Mouse (Mus musculus) cerebellum, adult 11 months (tissue): ENCODE data around the gene Nr2c2ap.

Source experiments
- DNase-seq: peaks from one replicate; pipeline ENCODE4 v3.0.0; 2022

Nr2c2ap gene

DNA sequence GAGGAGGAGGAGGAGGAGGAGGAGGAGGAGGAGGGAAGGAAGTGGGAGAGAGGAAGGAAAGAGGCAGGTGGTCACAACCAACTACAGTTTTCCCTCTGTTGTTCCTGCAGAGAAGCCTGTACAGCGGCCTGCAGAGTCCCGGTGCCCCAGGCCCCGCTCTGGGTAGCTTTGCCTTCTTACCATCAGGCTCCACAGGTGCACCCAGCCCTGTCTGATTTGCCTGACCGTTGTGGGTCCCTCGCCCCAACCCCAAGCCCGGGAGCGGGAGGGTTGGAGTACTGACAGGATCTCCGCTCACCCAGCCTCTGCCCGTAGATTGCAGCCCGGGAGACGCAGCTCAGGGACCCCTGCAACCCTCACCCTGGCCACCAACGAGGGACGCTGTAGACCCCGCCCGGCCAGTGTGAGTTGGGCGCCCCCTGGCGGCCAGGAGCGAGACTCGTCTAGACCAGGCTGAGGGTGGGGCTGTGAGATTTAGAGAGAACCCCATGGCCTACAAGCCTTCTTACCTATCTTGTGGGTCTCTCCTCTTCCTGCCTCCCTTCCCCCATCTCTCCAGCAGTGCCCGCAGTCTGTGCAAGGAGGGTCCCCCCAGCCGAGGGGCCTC is 35.5 kb downstream of the Nr2c2ap start:
- DNase-seq, result peak; percentile 53

- no peak for DNase-seq
These were observed 39.0 kb downstream of the Nr2c2ap start for GRCm38 (mm10) chr8:70170116-70170515.

DNA sequence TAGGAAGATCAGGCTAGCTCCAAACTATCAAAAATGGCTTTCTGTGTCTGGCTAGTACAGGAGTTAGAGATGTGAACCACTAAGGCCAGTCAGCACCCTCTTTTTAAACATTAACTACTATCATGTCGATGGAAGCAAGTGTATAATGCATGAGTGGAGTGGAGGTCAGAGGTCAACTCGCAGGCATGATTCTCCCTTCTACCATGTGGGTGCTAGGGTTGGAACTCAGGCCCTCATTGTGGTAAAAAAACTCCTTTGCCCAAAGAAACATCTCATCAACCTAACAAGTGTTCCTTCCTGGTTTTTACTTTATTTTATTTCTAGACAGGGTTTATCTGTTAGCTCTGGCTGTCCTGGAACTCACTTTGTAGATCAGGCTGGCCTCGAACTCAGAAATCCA is 39.6 kb downstream of the Nr2c2ap start:
- no peak for DNase-seq

DNA sequence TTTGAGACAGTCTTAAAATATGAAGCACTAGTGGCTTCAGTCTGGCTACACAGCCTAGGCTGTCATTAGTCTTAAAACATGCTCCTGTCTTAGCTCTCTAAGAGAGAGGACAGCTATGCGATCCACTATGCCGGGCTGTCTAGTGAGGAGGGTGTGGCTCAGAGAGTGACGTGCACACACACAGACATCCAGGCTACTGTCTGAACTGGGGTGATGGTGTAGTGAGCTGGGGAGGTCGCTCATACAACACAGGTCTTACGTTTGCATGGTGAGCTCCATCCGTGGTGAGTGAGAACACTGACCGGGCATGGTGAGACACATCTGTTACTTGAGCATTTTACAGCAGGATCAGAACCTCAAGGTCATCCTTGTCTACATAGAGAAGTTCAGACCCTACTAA is 40.1 kb downstream of the Nr2c2ap start:
- DNase-seq, result no peak

DNA sequence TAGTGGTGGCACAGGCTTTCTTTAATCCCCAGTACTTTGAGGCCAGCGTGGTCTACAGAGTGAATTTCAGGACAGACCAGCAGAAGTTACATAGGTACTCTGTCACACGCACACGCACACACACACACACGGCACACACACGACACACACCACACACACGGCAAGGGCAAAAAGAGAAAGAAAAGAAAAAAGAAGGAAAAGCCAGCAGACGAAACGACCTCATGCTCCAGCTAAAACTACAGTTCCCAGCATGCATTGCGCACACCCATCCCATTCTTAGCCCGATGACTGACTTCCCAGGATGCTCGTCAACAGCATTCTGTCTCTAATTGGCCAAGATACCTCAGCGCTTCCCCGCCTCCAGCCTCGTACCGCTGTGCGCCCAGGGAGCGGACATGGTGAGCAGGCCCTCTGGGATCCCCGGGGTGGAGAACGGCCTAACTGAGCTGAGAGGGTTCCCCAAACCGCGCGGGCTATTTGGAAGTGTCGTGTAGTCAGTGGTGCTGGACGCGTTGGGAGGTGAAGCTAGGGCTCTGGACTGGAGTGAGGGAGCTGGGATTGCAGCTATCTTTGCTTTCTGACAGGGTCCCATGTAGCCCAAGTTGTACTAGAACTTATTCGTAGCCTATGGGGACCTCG is 41.0 kb downstream of the Nr2c2ap start, which contains the start of gene Tmem161a:
Tmem161a (plus strand) TSS at position 314 of the 639 bp plus-strand sequence.
- DNase-seq, result peak; percentile 87

- DNase-seq, result no peak
These were observed 42.2 kb downstream of the Nr2c2ap start for GRCm38 (mm10) chr8:70173320-70173719.

DNA sequence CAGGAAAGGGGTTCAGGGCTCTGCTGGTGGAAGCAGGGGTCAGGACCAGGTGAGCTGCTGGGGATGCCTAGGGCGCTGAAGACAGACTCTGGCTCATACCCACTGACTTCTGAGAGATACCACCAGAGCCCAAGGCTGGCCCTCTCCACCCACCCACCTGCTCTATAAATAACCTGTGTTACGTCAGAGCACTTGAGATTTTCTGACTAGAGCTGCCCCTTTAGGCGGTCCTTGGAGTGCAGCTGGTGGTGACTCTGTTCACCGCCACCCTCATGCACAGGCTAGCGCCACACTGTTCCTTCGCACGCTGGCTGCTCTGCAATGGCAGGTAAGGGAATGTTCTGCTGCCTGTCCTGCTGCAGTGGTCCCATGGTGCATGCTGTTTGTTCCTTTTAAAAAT is 42.9 kb downstream of the Nr2c2ap start:
- no peak for DNase-seq

DNA sequence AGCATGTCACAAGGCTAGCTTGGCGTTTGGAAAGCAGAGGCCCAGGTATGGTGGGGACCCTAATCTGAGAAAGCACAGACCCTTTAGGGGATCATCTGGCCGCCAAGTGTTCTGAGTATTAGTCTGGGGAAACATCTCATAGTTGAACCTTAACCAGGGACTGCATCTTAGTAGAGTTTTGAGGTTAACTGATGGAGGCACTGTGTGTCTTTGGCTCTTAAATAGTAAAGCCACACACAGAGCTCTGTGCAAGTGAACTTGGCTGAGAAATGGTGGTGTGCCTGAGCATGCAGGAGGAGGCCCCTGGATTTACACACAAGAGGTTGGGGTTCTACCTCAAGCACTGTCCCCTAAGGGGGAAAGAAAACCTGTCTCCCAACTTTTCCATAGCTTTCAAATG is 47.1 kb downstream of the Nr2c2ap start:
- DNase-seq, result no peak

DNA sequence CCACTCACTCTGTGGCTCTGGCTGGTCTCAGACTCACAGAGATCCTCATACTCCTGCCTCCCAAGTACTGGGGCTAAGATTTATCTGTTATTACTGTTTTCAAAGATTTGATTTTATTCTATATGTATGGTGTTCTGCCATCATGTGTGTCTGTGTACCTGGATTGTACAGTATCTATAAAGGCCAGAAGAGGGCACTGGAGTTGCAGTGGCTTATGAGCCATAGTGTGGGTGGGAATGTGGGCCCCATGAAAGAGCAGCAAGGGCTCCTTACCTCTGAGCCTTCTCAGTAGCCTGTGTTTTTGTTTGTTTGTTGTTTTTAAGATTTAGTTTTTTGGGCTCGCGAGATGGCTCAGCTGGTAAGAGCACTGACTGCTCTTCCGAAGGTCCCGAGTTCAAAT is 47.9 kb downstream of the Nr2c2ap start:
- DNase-seq, result no peak

GRCm38 (mm10) chr8:70181212-70181902 is 50.2 kb downstream of the Nr2c2ap start:
- DNase-seq, result no peak

GRCm38 (mm10) chr8:70181903-70182252 is 50.7 kb downstream of the Nr2c2ap start:
- DNase-seq, result no peak

GRCm38 (mm10) chr8:70183194-70183593 is 52.1 kb downstream of the Nr2c2ap start:
- no peak for DNase-seq
